Mouse (Mus musculus) left cerebral cortex, adult 11 months (tissue): ENCODE data around the gene Taf10.
"Not testable (repeated sequence)": the region's sequence is repeated elsewhere in the genome, so short reads cannot be mapped to it uniquely, and the experiment has no call there.

Source experiments
- DNase-seq: peaks from one replicate; pipeline ENCODE4 v3.0.0; 2022; ENCODE audit warnings: low spot score

Taf10 gene

DNA sequence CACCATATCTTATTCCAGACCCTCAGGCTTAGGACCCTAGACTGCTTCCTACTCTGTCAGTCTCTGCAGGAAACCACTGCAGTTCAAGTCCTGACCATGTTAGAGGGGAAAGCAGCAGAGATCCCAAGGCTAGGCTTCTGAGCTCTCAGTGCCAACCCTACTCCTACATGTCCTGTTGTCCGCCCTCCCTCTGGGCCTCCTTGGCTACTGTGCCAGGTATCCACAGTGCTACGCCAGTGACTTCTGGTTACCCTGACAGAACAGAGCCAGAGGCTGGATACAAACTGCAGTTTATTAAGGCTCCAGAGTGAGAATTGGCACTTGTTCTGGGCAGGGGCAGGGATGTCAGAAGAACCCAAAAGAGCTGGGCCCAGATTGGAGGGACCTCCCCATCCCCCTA, 8.6 kb upstream of the Taf10 start:
- no peak for DNase-seq

DNA sequence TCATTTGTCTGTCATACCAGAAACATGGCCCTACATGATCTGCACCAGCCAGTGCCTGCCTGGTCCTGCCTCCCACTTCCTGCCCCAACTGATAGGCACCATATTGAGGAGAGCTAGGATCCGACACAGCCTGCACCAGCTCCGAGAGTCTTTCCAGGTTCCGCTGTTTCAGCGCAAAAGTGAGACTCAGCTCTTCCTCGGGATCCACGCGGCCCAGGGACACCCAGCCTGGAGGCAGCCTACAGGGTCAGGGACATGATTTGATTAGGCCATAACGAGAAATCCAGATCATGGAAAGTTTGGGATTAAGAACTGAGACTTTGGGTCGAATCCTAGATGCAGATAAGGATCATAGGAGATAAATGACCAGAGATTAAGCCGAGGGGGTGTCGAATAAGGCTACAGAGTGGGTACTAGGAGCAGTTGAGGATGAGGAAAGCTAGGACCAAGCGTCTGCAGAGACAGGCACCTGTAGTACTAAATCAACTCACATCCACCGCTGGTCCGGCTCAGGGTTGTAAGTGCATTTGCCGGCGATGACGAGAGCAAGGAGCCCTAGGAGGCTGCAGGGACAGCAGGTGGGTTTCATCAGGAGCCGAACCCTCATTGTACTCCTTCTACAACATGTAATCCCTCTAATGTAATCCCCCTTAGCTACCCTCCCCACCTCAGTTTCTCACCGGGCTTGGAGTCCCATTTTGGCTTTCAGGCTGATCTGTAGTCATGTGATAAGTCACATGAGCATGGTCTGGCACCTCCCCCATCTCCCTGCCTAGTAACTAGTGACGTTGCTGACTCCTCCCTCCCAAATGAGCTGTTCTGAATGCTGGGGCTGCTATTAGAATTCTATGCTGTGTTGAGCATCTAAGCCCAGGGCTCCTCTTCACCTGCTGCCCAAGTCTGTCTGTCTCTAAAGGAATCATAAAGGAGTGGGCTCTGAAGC, 7.6 kb upstream of the Taf10 start, which contains the start of gene Tpp1:
Gene Tpp1, minus strand, starts transcription at position 745 of the 943 bp plus-strand sequence.
- DNase-seq, result peak; percentile 97

DNA sequence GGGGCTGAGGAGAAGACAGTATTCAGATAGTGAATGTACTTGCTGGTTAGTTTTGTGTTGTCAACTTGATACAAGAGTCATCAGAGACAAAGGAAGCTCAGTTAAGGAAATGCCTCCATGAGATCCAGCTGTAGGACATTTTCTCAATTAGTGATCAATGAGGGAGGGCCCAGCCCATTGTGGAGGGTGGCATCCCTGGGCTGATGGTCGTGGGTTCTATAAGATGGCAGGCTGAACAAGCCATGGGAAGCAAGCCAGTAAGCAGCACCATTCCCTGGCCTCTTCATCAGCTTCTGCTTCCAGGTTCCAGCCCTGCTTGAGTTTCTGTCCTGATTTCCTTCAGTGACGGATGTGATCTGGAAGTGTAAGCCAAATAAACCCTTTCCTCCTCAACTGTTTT, 3.6 kb upstream of the Taf10 start:
- DNase-seq, result no peak

DNA sequence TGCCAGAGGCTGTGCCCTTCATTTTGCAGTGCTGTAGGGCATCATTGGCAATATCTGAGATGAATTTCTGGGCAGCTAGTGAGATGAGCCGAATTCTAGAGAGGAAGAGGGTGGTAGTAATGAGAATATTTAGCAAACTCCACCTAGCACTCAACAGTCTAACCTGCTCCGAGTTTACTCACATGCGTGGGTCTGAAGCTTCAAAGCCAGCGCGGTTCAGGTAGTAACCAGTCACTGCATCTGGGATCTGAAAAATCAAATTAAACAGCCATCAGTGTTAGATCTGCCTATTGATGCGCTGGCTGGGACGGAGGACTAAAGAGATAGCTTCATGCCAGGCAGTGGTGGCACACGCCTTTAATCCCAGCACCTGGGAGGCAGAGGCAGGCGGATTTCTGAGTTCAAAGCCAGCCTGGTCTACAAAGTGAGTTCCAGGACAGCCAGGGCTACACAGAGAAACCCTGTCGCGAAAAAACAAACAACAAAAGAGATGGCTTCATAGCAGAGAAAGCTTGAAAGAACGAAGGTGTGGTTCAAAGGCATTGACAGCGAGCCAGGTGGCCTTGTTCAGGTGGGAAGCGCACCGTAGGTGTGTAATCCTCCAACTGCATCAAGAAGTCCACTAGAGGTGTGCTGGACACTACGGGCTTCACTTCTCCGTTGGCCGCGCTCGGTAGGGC, 775 bp downstream of the Taf10 start:
- not testable (repeated sequence) for DNase-seq

DNA sequence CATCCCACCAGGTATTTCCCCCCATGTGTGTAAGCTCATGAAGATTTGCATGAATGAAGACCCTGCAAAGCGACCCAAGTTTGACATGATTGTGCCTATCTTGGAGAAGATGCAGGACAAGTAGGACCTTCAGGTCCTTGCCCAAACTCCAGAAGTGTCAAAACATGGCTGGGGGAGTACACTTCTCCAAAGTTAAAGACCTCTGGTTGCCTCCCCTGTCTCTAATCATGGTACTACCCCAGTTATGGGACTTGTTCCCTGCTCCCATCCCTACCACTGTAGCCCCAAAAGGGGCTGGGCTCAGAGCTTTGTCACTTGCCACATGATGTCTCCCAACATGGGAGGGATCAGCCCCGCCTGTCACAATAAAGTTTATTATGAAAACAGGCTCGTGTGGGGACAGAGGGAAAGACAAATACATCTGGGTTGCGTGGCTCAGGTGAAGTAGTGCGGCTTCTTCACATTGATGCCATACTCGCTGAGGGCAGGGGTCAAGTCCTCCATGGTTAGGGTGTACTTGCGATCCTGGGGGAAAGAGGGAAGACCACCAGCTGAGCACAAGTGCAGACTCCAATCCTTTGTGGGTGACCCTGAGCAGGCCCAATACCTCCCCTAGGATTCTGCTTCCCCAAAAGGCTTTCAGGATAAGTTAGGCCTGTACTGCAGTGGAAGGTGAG, 1.5 kb downstream of the Taf10 start:
- not testable (repeated sequence) for DNase-seq

DNA sequence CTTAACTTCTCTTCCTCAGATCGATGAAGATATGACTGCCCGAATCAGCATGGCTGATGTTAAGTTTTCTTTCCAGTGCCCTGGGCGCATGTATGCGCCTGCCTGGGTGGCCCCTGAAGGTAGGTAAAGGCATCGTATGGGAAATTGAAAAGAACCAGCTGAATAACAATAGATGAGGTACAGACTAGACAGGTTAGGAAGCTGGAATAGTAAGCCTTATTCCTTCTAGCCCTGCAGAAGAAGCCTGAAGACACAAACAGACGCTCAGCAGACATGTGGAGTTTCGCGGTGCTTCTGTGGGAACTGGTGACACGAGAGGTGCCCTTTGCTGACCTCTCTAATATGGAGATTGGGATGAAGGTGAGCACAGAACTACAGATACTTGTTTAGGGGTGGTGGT, 2.2 kb downstream of the Taf10 start:
- DNase-seq, result no peak

DNA sequence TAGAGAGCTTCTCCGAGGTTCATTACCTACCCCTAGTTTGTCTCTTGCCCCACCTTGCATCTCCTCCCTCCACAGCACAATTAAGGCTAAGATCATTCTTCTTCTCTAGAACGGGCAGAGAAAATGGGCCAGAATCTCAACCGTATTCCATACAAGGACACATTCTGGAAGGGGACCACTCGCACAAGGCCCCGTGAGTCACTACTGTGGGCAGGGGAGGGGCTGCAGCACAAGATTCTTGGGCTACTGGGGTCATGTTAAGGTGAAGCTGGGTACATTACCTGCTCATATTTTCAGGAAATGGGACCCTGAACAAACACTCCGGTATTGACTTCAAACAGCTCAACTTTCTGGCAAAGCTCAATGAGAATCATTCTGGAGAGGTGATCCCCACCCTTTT, 3.3 kb downstream of the Taf10 start:
- no peak for DNase-seq

DNA sequence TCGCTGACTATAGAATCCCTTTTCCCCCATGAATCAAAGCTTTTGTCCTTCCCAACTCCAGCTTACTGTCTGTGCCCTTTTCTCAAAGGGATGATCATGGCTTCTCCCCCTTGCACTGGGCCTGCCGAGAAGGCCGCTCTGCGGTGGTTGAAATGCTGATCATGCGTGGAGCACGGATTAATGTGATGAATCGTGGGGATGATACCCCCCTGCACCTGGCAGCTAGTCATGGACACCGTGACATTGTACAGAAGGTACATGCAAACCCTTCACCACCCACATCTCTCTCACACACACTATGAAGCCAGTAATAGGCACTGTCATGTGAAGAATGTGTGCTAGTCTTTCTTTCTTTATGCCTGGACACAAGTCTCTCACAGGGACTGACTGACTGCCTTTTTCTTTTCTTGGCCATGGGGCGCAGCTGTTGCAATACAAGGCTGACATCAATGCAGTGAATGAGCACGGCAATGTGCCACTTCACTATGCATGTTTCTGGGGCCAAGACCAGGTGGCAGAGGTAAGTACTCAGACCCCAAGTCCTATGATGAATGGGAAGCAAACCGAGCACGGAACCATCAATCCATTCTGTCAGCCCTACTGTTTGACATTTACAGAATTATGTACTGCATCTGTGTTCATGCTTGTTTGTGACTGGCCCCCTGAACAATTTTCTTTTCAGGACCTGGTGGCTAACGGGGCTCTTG, 3.9 kb downstream of the Taf10 start:
- no peak for DNase-seq

DNA sequence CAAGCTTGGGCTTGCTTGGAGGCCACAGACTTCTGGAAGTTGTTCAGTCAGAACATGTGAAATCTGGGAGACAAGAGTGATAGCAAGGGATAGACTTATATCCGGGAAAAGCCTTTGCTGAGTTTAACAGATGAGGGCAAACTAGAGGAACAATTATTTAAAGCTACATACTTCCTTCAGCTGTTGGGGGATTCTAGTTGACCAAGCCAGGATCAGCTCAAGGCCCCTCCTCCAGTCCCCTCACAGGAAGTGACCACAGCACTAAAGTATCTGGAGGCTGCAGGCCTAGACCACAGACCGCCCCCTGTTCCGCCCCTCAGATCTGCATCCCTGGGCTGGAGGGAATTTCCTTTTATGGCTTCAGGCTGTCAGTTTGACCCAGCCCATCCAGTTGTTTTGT, 5.2 kb downstream of the Taf10 start:
- no peak for DNase-seq

DNA sequence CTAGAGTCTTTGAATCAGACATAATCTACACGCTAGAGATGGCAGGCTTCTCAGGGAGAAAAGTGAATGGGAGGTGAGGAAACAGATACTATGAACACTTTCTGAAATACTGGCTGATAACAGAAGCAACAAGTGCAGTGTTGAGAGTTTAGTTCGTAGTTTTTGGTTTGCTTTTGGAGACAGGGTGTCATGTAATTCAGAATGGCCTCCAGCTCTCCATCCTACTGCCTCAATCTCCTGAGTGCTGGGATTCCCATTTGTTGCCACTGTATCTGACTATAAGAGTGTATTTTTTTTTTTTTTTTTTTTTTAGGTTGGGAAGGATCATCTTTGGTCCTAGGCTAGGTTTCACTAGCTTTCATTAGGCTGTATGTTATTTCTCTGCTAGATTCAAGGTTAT, 5.9 kb downstream of the Taf10 start:
- no peak for DNase-seq

DNA sequence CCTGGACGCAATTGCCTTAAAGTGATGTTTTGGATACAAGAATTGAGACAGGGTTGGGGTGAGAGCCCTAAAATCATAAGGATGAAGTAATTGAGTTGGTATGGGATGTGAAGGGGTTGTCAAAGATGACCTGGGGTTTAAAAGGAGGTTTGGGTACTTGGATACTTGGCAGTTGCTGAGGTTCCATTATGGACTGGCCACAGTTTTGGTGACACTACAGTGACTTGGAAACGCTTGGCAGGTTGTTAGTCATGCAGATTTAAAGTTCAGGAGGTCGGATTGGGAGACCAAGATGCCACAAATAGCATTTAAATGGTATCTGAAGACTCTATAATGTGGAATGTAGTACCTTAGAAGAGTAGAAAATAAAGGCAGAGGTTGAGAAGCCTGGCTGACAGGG, 6.5 kb downstream of the Taf10 start:
- no peak for DNase-seq

DNA sequence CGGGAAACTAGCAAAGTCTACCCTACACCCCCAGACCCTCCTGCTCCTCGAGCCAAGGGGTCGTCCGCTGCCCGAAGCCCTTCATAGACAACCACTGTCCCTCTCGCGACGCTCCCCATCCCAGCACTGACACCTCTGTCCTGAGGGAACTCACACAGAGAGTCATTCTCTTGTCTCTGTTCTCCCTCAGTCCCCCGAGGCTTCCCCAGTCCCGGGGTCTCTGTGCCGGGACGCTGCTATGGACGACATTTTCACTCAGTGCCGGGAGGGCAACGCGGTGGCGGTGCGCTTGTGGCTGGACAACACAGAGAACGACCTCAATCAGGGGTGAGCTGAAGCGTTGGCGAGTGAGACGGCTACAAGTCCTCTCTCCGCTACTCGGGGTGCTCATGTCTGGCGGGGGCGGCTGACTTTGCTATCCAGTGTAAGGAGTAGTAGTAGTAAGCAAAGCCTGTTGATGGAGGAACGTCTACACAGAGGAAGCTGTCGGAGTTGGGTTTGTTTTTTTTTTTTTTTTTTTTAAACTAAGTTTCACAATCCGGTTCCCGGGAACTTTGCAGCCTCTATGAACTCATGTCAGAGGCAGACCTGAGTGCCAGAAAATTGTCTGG, 7.1 kb downstream of the Taf10 start, which contains the start of gene Rrp8:
Gene Rrp8, minus strand, starts transcription at position 475 of the 611 bp plus-strand sequence.
- DNase-seq, result no peak

DNA sequence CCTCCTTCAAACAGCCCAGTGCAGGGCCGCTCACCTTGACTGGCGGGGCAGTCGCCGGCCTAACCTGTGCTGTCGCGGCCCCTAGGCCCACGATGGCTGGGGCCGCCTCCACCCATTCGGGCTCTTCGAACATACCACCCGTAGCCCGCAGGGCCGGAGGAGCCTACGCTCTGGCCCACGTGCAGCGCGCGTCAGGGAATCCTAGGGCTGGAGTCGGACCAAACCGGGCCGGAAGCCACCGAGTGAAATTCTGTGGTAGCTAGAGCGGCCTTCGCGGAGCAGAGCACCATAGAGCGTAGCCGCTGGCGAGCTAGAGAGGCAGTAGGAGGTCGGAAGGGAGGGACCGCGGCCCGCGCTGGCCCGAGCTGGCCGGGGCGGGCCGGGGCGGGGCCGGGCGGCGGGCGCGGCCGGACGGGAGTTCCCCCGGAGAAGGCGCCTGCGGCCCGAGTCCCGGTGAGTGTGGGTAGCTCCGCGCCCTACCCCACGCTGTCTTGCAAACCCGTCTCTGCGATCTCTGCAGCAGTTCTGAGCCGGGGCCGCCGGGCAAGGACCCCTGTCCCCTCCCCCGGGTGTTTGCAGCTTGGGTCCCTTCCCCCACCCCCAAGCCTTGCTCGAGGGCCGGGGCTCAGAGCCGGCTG, 7.8 kb downstream of the Taf10 start, which contains the start of gene Ilk:
Gene Ilk, plus strand, starts transcription at position 329 of the 638 bp plus-strand sequence.
- peak; percentile 85 for DNase-seq

DNA sequence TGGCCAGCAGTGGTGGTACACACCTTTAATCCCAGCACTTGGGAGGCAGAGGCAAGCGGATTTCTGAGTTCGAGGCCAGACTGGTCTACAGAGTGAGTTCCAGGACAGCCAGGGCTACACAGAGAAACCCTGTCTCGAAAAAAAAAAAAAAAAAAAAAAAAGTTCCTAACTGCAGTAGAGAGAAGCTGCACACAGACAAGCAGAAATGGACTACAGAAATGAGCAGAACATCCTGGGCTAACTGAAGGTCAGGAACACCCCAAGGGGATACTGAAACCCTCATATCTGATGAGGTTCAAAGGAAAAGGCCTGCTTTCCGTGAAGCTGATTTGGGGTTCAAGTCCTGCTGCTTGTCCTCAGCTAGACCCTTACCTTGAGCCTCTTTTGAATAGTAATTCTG, 8.7 kb downstream of the Taf10 start:
- not testable (repeated sequence) for DNase-seq

DNA sequence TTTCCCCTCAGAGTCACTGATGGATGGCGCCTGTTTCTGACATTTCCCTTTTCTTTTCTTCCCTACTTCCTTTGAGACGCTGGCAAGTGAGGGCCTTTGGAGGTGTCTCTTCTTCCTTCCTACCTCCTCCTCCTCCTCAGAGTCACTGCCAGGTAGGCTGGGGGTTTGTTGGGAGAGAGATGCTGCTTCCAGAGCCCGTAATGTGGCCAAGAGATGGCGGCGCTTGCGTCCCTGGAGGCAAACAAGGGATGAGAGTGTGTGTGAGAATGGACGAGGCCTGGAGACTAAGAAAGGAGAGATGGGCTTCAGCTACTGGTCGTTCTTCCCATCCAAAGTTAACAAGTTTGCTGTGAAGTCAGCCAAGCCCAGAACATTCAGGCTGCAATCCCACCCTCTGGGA, 9.3 kb downstream of the Taf10 start:
- DNase-seq, result no peak

DNA sequence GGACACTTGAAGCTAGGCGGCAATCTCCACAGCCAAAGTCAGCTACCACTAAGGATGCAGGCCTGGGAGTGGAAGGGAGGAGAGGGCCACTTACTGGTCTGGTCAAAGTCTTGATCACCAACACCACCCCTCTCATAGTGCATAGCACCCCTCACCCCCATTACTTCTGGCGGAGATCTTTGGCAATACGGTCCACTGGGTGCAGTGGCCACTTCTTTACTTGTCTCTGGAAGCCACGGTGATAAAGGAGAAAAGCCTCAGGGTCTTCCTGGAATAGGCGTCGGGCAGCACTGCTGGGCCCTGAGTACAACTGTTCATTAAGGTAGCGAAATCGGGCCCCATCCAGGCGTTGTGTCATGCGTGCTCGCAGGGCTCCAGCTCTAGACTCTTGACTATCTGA, 10.3 kb downstream of the Taf10 start:
- DNase-seq, result no peak

DNA sequence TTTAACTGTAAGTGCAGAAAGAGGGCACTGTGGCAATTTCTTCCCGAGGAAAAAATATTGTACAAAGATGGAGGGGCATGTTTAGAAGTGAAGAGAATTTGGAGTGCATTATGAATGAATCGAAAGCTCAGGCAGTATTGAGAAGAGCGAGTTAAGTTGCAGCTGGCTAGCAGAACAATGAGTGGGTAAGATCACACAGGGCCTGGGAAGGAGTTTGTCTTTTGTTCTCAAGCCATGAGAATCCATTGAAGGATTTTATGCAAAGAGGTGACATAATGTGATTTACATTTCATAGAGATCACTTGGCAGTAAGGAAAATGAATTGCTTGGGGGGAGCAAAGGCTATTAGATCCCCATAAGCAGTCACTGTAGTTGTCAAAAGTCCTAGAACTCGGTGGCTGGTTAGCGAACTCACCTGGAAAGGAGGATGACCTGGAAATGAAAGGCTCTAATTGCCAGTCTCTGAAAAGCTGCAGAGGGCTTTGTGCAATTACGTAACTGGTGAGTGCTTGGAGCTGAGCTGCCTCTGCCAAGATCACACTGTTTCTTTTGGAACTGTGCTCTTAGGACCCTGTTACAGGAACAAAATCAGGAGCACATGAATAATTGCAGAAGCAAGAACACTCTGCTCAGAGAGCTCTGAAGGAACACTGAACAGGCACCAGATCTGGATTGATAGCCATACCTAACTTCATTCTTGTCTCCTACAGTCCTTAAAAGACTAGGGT, 15.3 kb downstream of the Taf10 start:
- DNase-seq, result no peak

DNA sequence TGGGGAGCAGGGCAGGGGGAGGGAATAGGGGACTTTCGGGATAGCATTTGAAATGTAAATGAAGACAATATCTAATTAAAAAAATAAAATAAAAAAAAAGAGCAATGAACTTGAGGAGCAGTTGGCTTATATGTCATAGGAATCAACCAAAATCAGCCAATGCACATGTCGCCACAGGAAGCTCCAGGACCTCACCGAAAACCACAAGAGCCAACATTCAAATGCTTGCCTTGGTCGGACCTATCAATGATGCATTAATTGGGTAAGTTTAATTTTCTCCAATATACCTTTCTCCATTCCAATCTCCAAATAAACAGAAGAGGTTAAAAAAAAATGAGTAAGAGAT, 17.2 kb downstream of the Taf10 start:
- no peak for DNase-seq

DNA sequence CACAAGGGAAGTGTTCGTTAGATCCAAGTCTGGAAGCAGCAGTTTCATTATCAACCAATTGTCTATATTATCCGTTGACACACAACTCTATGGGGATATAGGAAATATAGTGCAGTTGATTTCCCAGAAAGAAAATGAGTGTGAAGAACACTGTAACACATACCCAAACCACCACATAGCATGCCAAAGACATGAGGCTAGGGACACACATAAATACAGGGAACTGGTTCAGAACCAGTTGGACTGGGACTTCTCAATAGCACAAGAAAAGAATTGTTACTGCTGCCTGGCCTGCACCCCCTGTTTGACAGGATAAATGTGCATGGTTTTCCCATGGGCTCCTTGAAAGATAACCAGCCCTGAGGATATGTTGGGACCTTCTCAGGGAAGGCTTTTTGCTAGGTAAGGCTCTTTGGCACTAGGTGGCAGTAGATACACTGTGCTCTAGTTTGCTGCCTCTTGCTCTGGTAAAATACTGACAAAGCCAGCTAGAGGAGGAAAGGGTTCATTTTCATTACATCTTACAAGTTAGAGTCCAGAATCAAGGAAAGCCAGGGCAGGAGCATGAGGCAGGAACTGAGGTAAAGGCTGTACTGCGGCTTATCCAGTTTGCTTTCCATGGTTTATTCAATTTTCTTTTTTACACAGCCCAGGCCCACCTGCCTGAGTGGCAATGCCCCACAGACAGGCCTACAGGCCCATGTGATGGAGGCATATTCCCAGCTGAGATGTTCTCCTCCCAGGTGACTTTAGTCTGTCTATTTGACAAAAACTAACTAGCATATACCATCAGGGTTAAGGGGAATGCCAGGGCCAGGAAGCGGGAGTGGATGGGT, 17.8 kb downstream of the Taf10 start:
- peak; percentile 70 for DNase-seq
